Mouse (Mus musculus): ENCODE data around the gene B3gnt9.

The B3gnt9 gene

GRCm38 (mm10) chr8:105207675-105208273 is 47.2 kb downstream of the B3gnt9 start:
- DNase-seq: no peak

- DNase-seq: no peak
Measured at GRCm38 (mm10) chr8:105206766-105207275, 48.1 kb downstream of the B3gnt9 start.

GRCm38 (mm10) chr8:105205748-105206147 is 49.2 kb downstream of the B3gnt9 start:
- DNase-seq: no peak

Data from liver (tissue).